Mouse (Mus musculus) midbrain, embryonic 15.5 days (tissue): ENCODE data around the gene Coro7. TPM values are rescaled to one million over a fixed set of nuclear protein-coding genes. Genes with fewer than 3 reads are reported as not detected.

Experiments used
- ATAC-seq: fragments of 200-750 bp; cut with Nextera tagmentation; replicated peaks from 2 replicates; pipeline ENCODE4 v1.8.0; 2017; ENCODE audit warnings: moderate TSS enrichment
- H3K27ac ChIP-seq: fragments of 300-500 bp; sonication (generic); 2 replicates; pipeline ENCODE4 v1.5.1; 2015; ENCODE audit warnings: mild to moderate bottlenecking, inconsistent platforms
- H3K27me3 ChIP-seq: fragments of 300-500 bp; sonication (generic); replicated peaks from 2 replicates; pipeline ENCODE4 v1.6.1; 2015; ENCODE audit warnings: inconsistent platforms
- H3K36me3 ChIP-seq: fragments of 300-500 bp; sonication (generic); replicated peaks from 2 replicates; pipeline ENCODE4 v1.6.1; 2015; ENCODE audit warnings: inconsistent platforms
- H3K4me1 ChIP-seq: fragments of 300-500 bp; sonication (generic); 2 replicates; pipeline ENCODE4 v1.6.1; 2015; ENCODE audit warnings: inconsistent platforms
- H3K4me2 ChIP-seq: fragments of 300-500 bp; sonication (generic); 2 replicates; pipeline ENCODE4 v1.6.1; 2015; ENCODE audit warnings: inconsistent platforms, mild to moderate bottlenecking, moderate library complexity
- H3K4me3 ChIP-seq: fragments of 300-500 bp; sonication (generic); 2 replicates; pipeline ENCODE4 v1.5.1; 2015; ENCODE audit warnings: mild to moderate bottlenecking, inconsistent platforms
- H3K9ac ChIP-seq: fragments of 300-500 bp; sonication (generic); 2 replicates; pipeline ENCODE4 v1.6.1; 2015; ENCODE audit warnings: mild to moderate bottlenecking, inconsistent platforms
- H3K9me3 ChIP-seq: fragments of 300-500 bp; sonication (generic); 2 replicates; pipeline ENCODE4 v1.6.1; 2016; ENCODE audit warnings: inconsistent platforms
- WGBS: fragments of 180-500 bp; shearing (Covaris S2); methylation state at CpG from one replicate; pipeline ENCODE4 v1.1.7; 2015; ENCODE audit warnings: mixed read lengths; 5-methylcytosine and 5-hydroxymethylcytosine counted together
- polyA plus RNA-seq: library from polyadenylated mRNA; unstranded; fragments of >200 nt; fragmentation: Nextera tagmentation; extraction: Ambion mirVana; gene quantifications from 2 replicates; pipeline ENCODE4 v1.2.1, GENCODE M21; 2015

Gene Coro7
- polyA plus RNA-seq, 1 experiment from 2014 or later: 33.2 TPM

DNA sequence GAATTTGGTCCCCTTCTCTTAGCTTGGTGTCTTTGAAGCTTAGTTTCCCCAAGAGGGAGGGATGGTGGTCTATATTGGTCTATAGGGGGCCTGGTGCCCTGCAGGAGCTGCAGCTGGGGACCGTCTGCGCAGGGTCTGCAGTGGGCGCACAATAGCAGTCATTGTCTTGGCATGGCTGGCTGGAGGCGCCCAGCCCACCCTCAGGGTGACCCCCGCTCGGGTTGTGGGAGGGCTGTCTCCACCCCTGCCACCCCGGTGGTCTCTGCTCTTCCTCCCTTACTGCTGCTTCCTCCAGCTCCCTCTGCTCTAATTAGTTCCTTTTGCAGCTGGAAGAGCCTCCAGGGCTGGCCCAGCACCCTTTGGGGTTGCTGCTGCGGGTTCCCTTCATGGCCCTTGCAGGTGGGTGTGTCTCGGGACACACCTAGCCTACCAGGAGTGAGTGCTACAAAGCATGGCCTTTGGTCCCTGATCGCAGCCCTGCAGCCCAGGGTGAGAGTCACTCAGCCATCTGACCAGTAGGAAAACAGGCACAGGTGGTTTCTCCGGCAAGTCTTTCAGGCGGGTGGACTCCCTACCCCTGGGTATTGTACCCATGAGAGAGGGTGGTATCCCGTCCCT is 74.0 kb downstream of the Coro7 start:
- H3K9ac ChIP-seq: no peak overlapping the region
- ATAC-seq: no peak

DNA sequence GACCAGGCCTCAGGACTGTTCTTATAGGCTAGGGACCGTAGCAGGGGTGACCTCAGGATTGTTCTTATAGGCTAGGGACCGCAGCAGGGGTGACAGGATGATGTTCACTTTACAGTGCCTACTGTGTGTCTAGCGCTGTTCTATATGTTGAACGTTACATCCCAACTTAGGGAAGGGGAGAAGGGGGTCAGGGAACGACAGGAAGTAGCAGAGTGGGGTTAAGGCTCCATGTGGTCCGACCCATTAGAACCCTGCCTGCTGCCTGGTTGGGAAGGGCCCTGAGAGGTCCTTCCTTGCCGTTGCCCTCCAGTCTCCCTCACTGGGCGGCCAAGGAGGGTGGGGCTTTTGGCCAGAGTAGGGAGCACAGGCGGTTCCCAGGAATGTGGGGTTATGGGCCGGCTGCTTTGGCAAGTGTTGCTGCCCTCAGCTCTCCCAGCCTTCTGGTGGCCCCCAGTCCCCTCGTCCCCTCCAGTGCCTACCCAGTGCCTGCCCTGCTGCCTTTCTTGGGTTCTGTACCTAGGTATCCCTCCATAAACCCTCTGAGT is 75.2 kb downstream of the Coro7 start:
- H3K4me3 ChIP-seq: no peak overlapping the region
- WGBS: 71% methylated on average over 11 of the region's 11 CpGs
- no peak overlapping the region for H3K9ac ChIP-seq
- H3K27me3 ChIP-seq: no peaks in the 10 kb centered on the region
- no peak overlapping the region for H3K4me2 ChIP-seq
- no peaks in the 10 kb centered on the region for H3K9me3 ChIP-seq
- no peak overlapping the region for H3K27ac ChIP-seq
- no peak for ATAC-seq
- H3K4me1 ChIP-seq: peaks cover 62% of the 10 kb centered on the region
- peaks cover 5% of the 10 kb centered on the region; the same call in 1 of the 2 replicates for H3K36me3 ChIP-seq

More for the DNA sequence above, 74.0 kb downstream of the Coro7 start:
- H3K4me2 ChIP-seq: no peak overlapping the region
- H3K9me3 ChIP-seq: no peaks in the 10 kb centered on the region
- peaks cover 9% of the 10 kb centered on the region; the same call in 1 of the 2 replicates for H3K36me3 ChIP-seq
- H3K27ac ChIP-seq: no peak overlapping the region
- WGBS: 52% methylated on average over 12 of the region's 13 CpGs
- no peaks in the 10 kb centered on the region for H3K27me3 ChIP-seq
- H3K4me1 ChIP-seq: peaks cover 55% of the 10 kb centered on the region
- no peak overlapping the region for H3K4me3 ChIP-seq

DNA sequence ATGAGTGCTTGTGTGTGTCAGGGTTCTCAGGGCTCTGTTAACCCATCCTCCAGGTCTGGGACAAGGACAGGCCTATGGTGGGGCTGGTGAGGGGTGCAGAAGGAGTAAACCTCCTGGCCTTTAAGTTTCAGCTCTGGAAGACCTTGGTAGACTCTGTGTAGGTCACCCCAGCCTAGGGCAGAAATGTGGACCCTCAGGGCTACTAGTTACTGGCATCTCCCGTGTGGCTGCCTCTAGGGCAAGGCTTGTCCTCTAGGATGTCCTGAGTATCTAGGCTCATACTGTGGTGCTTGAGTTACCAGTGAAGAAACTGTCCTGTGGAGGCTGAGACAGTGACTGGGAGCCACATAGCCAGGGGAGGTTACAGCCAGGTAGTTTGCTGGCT is 76.1 kb downstream of the Coro7 start:
- Histone ChIP-seq H3K4me3 (no peak overlapping the region), H3K9me3 (no peaks in the 10 kb centered on the region), H3K4me2 (no peak overlapping the region), H3K27me3 (no peaks in the 10 kb centered on the region), H3K9ac (no peak overlapping the region), H3K27ac (no peak overlapping the region), H3K4me1 (peaks cover 70% of the 10 kb centered on the region), H3K36me3 (no peaks in the 10 kb centered on the region)
- ATAC-seq: no peak
- 64% methylated on average over 1 of the region's 1 CpGs for WGBS

DNA sequence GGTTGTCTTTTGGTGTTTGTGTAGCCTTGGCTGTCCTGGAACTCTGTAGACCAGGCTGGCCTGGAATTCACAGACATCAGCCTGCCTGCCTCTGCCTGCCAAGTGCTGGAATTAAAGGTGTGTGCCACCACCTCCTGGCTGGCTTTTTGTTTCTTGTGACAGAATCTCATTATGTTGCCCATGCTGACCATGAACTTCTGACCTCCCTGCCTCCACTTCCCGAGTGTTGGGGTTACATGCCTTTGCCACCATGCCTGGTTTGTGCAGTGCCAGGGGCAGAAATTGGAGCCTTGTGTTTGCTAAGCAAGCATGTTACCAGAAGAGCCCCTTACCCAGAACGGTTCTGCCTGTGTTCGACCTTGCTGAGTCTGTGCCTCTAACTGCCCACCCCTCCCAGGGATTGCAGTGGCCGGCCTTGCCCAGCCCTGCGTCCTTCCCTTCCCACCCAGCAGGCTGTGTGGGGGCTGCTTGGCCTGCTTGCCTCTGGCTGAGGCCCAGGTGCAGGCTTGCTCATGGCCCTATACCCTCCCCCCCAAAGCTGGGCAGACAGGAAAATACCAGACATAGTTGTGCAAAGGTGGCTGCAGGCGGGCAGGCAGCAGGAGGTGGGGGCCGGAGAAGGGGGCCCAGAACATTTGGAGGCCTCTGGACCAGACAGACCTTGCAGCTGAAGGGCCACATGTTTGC is 76.7 kb downstream of the Coro7 start:
- Histone ChIP-seq H3K36me3 (no peaks in the 10 kb centered on the region), H3K9me3 (no peaks in the 10 kb centered on the region), H3K4me3 (no peak overlapping the region), H3K9ac (no peak overlapping the region), H3K27ac (0 out of 2 replicates have a peak overlapping the region, but pooled peaks have one; percentile 11), H3K4me1 (peaks cover 74% of the 10 kb centered on the region), H3K4me2 (no peak overlapping the region), H3K27me3 (no peaks in the 10 kb centered on the region)
- 30% methylated on average over 7 of the region's 7 CpGs for WGBS
- no peak for ATAC-seq

DNA sequence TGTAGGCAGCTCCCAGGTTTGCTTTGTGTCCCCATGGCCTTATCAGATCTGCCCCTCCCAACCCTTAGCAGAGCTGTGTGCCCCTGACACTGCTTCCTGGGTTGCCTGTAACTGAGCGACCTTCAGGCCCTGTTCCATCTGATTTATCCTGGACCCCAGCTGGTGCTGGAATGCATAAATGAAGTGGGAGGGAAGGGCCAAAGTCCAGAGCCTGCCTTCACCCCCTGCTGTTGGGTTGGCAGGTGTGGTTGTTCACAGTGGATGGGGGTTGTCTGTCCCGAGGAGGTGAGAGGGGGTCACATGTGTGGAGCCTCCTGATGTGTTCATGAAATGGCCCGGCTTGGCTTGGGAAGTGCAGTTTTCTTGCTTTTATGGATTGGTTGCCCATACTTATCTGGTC is 77.4 kb downstream of the Coro7 start:
- peaks cover 75% of the 10 kb centered on the region for H3K4me1 ChIP-seq
- no peaks in the 10 kb centered on the region for H3K27me3 ChIP-seq
- H3K4me2 ChIP-seq: no peak overlapping the region
- no peak overlapping the region for H3K4me3 ChIP-seq
- no peak overlapping the region for H3K27ac ChIP-seq
- ATAC-seq: no peak
- H3K36me3 ChIP-seq: no peaks in the 10 kb centered on the region
- H3K9ac ChIP-seq: no peak overlapping the region
- WGBS: 26% methylated on average over 3 of the region's 3 CpGs
- H3K9me3 ChIP-seq: no peaks in the 10 kb centered on the region

DNA sequence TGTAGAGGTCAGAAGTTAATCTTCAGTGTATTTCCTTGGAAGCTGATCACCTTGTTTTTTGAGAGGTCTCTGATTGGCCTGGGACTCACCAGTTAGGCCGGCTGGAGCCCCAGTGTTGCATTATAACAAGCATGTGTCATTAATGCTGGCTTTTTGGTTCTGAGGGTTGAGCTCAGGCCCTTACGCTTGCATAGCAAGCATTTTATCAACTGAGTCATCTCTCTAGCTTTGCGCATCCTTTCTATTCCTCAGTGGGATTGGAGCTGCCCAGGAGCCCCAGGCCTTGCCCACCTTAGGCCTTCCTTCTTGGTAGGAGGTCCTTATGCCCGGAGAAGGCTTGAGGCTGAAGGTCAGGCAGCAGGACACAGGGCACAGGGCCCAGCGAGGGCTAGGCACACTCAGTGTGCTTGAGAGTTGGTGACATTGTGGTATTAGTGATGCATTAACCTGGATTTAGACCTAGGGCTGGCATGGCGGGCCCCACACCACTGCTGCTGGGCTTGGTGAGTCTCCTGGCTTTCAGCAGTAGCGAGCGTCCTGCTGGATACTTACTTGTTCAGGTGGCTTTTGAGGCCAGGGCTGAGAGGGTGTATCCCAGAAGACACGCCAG is 78.8 kb downstream of the Coro7 start:
- ATAC-seq: no peak
- 84% methylated on average over 9 of the region's 9 CpGs for WGBS
- Histone ChIP-seq H3K9me3 (no peaks in the 10 kb centered on the region), H3K36me3 (no peaks in the 10 kb centered on the region), H3K4me3 (no peak overlapping the region), H3K4me2 (no peak overlapping the region), H3K27me3 (no peaks in the 10 kb centered on the region), H3K27ac (no peak overlapping the region), H3K4me1 (peaks cover 75% of the 10 kb centered on the region), H3K9ac (no peak overlapping the region)

DNA sequence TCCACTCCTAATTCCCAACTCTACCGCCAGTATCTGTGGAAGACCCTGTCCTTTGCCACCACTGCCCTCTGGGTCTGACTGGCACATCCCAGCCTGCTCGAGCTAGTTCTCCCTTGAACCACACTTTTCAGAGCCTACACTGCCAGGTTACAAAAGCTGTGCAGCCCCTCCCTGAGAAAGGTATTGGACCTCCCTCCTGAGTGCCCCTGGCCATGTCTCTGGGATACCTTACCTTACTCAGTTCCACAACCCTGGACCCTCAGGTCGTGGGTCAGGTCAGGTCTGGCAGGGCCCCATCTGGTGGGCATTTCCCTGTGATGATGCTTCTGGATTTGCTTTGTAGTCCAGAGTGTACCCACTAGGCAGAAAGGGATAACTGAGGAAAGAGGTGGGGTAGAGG is 80.0 kb downstream of the Coro7 start:
- 79% methylated on average over 3 of the region's 3 CpGs for WGBS
- H3K9me3 ChIP-seq: no peaks in the 10 kb centered on the region
- H3K4me2 ChIP-seq: no peak overlapping the region
- H3K4me1 ChIP-seq: peaks cover 71% of the 10 kb centered on the region
- no peaks in the 10 kb centered on the region for H3K27me3 ChIP-seq
- ATAC-seq: no peak
- H3K4me3 ChIP-seq: no peak overlapping the region
- H3K27ac ChIP-seq: no peak overlapping the region
- H3K9ac ChIP-seq: no peak overlapping the region
- no peaks in the 10 kb centered on the region for H3K36me3 ChIP-seq

DNA sequence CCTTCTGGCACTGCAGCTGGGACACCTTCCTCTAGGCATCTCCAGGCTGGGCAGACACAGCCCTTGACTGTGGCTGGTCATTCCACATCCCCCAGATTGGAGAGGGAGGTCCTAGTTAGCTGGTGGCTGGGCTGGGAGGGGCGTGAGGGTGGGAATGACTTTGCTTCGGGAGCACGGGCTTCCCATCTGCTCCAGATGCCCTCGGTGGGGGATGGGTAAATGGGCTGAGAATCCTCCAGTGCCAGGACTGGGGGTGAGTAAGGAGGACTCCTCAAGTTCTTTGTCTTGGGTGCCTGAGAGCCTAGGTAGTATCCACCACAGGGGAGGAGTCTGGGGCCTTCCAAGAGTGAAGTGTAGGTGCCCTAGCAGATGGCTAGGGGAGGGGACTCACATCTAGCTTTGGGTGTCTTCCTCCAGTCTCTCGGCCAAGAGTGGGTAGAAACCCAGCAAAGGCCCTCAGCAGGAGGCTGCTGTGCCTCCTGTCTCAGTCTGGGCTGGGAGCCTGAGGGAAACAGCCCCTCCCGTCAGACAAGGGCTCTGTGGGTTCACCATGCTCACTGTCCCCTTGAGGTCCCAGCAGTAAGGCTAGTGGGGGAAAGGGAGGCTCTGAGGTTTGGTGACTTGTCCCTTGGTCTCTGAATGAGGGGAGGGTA is 80.6 kb downstream of the Coro7 start:
- peaks cover 70% of the 10 kb centered on the region for H3K4me1 ChIP-seq
- 14% methylated on average over 6 of the region's 6 CpGs for WGBS
- no peaks in the 10 kb centered on the region for H3K36me3 ChIP-seq
- no peaks in the 10 kb centered on the region for H3K9me3 ChIP-seq
- no peak overlapping the region for H3K9ac ChIP-seq
- 0 out of 2 replicates have a peak overlapping the region, but pooled peaks have one; percentile 4 for H3K27ac ChIP-seq
- no peak for ATAC-seq
- H3K27me3 ChIP-seq: no peaks in the 10 kb centered on the region
- no peak overlapping the region for H3K4me2 ChIP-seq
- no peak overlapping the region for H3K4me3 ChIP-seq

DNA sequence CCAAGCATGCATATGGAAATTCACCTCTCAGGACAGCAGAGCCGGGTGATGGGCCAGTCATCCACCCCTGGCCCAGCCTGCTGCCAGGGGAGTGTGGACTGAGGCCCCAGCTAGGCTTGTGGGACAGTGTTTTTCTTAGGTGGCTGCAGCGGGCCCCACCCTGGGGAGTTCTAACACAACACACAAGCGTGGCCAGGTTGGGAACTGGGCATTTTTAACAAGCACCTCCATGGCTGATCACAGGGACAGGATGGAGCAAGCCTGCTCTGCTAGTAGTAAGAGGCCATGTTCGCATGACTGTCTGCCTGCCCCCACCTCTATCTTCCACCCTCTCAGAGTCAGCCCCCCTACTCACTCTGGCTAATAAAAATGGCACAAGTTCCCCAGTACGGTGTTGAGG is 81.5 kb downstream of the Coro7 start:
- WGBS: 69% methylated on average over 5 of the region's 5 CpGs
- H3K9me3 ChIP-seq: no peaks in the 10 kb centered on the region
- no peak for ATAC-seq
- H3K36me3 ChIP-seq: no peaks in the 10 kb centered on the region
- H3K27me3 ChIP-seq: no peaks in the 10 kb centered on the region
- no peak overlapping the region for H3K4me3 ChIP-seq
- 0 out of 2 replicates have a peak overlapping the region, but pooled peaks have one; percentile 25 for H3K27ac ChIP-seq
- H3K4me2 ChIP-seq: no peak overlapping the region; the same call in 1 of the 2 replicates
- peaks cover 72% of the 10 kb centered on the region for H3K4me1 ChIP-seq
- H3K9ac ChIP-seq: no peak overlapping the region

DNA sequence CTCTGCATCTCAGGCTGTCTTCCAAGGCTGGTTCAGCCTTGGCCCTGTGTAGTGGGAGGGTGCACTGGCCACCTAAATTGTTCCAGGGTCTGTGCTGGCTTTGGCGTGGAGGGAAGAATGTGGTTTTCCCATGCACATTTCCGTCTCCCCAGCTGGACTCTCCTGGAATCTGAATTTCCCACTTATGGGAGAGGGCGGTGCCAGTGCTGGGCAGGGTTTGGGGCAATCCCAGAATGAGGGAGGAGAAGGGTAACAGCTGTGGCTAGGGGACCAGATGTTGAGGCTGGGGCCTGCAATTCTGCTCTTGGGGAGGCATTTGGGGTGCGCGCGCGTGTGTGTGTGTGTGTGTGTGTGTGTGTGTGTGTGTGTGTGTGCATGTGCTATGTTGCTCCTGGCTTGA is 82.3 kb downstream of the Coro7 start:
- Histone ChIP-seq H3K4me1 (peaks cover 72% of the 10 kb centered on the region), H3K27ac (no peak overlapping the region), H3K36me3 (no peaks in the 10 kb centered on the region), H3K9me3 (no peaks in the 10 kb centered on the region), H3K4me3 (0 out of 2 replicates have a peak overlapping the region, but pooled peaks have one; percentile 88), H3K27me3 (no peaks in the 10 kb centered on the region), H3K4me2 (peak overlapping the region; percentile 91), H3K9ac (no peak overlapping the region)
- WGBS: 65% methylated on average over 7 of the region's 7 CpGs
- no peak for ATAC-seq

DNA sequence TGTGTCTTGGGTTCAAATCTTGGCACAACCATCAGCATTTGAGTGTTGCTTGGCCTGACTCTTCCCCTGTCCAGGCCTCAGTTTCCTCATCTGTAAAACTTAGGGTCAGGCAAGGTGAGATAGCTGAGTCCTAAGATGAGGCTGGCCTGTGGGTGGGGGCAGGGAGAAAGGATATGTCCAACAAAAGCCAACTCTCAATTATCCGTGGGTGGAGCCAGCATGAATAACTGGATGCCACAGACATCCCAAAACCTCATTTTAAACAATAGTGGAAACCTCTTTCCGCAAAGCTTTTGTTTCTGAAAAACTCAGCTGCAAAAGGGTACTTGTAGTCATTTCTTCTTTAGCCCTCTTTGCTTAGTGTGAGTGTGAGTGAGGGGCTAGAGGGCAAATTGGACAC is 82.7 kb downstream of the Coro7 start:
- Histone ChIP-seq H3K27ac (0 out of 2 replicates have a peak overlapping the region, but pooled peaks have one; percentile 6), H3K4me3 (peak overlapping the region; percentile 88; the same call in 1 of the 2 replicates), H3K27me3 (no peaks in the 10 kb centered on the region), H3K4me1 (peaks cover 68% of the 10 kb centered on the region), H3K36me3 (no peaks in the 10 kb centered on the region), H3K9me3 (no peaks in the 10 kb centered on the region), H3K4me2 (peak overlapping the region; percentile 91), H3K9ac (no peak overlapping the region)
- 32% methylated on average over 2 of the region's 2 CpGs for WGBS
- ATAC-seq: no peak

DNA sequence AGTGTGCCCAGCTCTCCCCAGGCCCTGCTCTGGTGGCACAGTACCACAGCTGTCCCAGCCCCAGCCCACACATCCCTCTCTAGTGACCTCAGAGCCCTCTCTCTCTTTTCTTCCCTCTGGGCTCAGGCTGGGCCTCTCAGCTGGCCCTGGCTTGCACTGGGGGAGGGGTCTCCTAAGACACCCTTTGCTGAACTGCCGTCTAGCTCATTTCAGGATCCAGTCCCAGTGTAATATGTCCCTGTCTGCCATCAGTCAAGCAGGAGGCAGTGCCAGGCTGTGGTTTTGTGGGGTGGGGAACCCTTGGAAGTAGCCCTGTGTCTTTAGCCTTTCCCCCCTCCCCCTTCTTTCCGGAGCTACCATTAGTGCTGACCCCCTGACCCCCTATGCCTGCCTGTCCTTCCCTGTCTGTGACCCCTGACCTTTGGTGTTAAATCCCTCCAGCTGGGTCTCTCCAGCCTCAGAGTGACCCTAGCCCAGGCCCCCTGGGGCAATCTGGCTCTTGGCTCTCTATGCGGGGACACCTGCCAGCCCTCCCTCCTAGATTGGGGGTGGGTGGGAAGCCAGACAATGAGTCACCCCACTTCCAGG is 83.3 kb downstream of the Coro7 start:
- H3K9ac ChIP-seq: peak overlapping the region; percentile 88
- 9% methylated on average over 3 of the region's 3 CpGs for WGBS
- ATAC-seq: no peak

More for the DNA sequence above, 83.3 kb downstream of the Coro7 start:
- H3K4me2 ChIP-seq: peak overlapping the region; percentile 91
- H3K36me3 ChIP-seq: no peaks in the 10 kb centered on the region
- H3K27ac ChIP-seq: peak overlapping the region; percentile 93
- H3K4me3 ChIP-seq: peak overlapping the region; percentile 88
- H3K9me3 ChIP-seq: no peaks in the 10 kb centered on the region
- H3K4me1 ChIP-seq: peaks cover 70% of the 10 kb centered on the region
- H3K27me3 ChIP-seq: no peaks in the 10 kb centered on the region
